Mouse (Mus musculus) ES-E14 (cell line): ENCODE data around the gene Cyp4a12a. TPM values are rescaled to one million over a fixed set of nuclear protein-coding genes. Genes with fewer than 3 reads are reported as not detected.
"Not testable (repeated sequence)": the region's sequence is repeated elsewhere in the genome, so short reads cannot be mapped to it uniquely, and the experiment has no call there.

Source experiments
- DNase-seq: peaks from one replicate; pipeline ENCODE4 v3.0.0-alpha.2; 2013; ENCODE audit warnings: low read depth, low spot score
- H3K27ac ChIP-seq: 2 replicates; pipeline ENCODE4 v1.5.1; 2012; ENCODE audit warnings: low read depth, mild to moderate bottlenecking, low read length, moderate library complexity, mixed read lengths; ENCODE audit not compliant: poor library complexity, insufficient read depth, severe bottlenecking
- H3K36me3 ChIP-seq: 2 replicates; pipeline ENCODE4 v1.6.1; 2012; ENCODE audit warnings: mild to moderate bottlenecking, low read length, moderate library complexity, mixed read lengths; ENCODE audit not compliant: control insufficient read depth, poor library complexity, insufficient read depth, severe bottlenecking
- H3K4me1 ChIP-seq, 2 experiments: fragments of 150-350 bp in 1 of 2; sonication (generic) in 1 of 2; 2 replicates each; pipeline ENCODE4 v1.6.1; 2012; ENCODE audit warnings: low read length in 2 of 2, mild to moderate bottlenecking in 1 of 2, mixed read lengths in 1 of 2; ENCODE audit not compliant: control insufficient read depth in 2 of 2, insufficient read depth in 2 of 2, poor library complexity in 1 of 2
- H3K4me3 ChIP-seq, 2 experiments: fragments of 150-350 bp in 1 of 2; sonication (generic) in 1 of 2; 2 replicates each; pipeline ENCODE4 v1.5.1; 2012; ENCODE audit warnings: low read length in 2 of 2, low read depth in 1 of 2, mild to moderate bottlenecking in 1 of 2, mixed read lengths in 1 of 2; ENCODE audit not compliant: insufficient read depth in 1 of 2, poor library complexity in 1 of 2, severe bottlenecking in 1 of 2
- H3K9ac ChIP-seq: 2 replicates; pipeline ENCODE4 v1.6.1; 2012; ENCODE audit warnings: low read depth, mild to moderate bottlenecking, low read length, mixed read lengths; ENCODE audit not compliant: poor library complexity, insufficient read depth, severe bottlenecking
- H3K9me3 ChIP-seq: fragments of 150-350 bp; sonication (generic); 2 replicates; pipeline ENCODE4 v1.6.1; 2012; ENCODE audit warnings: low read depth, mild to moderate bottlenecking, low read length; ENCODE audit not compliant: control insufficient read depth, insufficient read depth
- CHD2 ChIP-seq: IDR thresholded peaks from 2 replicates; pipeline ENCODE4 v1.6.1; 2014; ENCODE audit warnings: mild to moderate bottlenecking, low read depth, low read length, inconsistent platforms
- HCFC1 ChIP-seq: IDR thresholded peaks from 2 replicates; pipeline ENCODE4 v1.6.1; 2012; ENCODE audit warnings: low read length, inconsistent platforms, borderline replicate concordance; ENCODE audit not compliant: insufficient read depth
- MAFK ChIP-seq: IDR thresholded peaks from 2 replicates; pipeline ENCODE4 v1.6.1; 2014; ENCODE audit warnings: mild to moderate bottlenecking, low read depth, low read length, inconsistent platforms; ENCODE audit not compliant: insufficient read depth
- ZC3H11A ChIP-seq: IDR thresholded peaks from 2 replicates; pipeline ENCODE4 v1.6.1; 2012; ENCODE audit warnings: low read depth, mild to moderate bottlenecking, inconsistent platforms, low read length, borderline replicate concordance
- ZNF384 ChIP-seq: IDR thresholded peaks from 2 replicates; pipeline ENCODE4 v1.6.1; 2012; ENCODE audit warnings: low read depth, low read length, inconsistent platforms
- in situ Hi-C, 2 experiments: fragments of 600-800 bp; cut with MboI; formaldehyde crosslinking; loops; one replicate each; pipeline ENCODE4 v1.15.1; 2025; ENCODE audit warnings: low sequenced_read_pairs in 2 of 2, inconsistent platforms in 1 of 2; ENCODE audit not compliant: unreplicated experiment in 2 of 2
- total RNA-seq: library from RNA; depleted of rRNA; stranded (reverse); fragments of 300-350 nt; gene quantifications from 2 replicates; pipeline ENCODE4 v1.2.3, GENCODE M21; 2012; rRNA removed

Cyp4a12a gene
- 0.09 TPM in 1 of 2 replicates, not detected in the other for total RNA-seq

GRCm38 (mm10) chr4:115298746-115299145 lies at the start of gene Cyp4a12a:
Gene Cyp4a12a, plus strand, starts transcription at chr4:115299046.
- H3K27ac ChIP-seq, DNase-seq, H3K36me3 ChIP-seq, H3K9ac ChIP-seq, H3K9me3 ChIP-seq, H3K4me1 ChIP-seq, in situ Hi-C loops, H3K4me3 ChIP-seq: not testable (repeated sequence)

GRCm38 (mm10) chr4:115264687-115265569 lies 33.9 kb upstream of the Cyp4a12a start:
- in situ Hi-C loops, H3K9ac ChIP-seq, H3K4me1 ChIP-seq, H3K36me3 ChIP-seq, H3K27ac ChIP-seq, H3K9me3 ChIP-seq, DNase-seq, H3K4me3 ChIP-seq: not testable (repeated sequence)

- H3K9ac ChIP-seq, H3K27ac ChIP-seq, in situ Hi-C loops, H3K9me3 ChIP-seq, H3K36me3 ChIP-seq, H3K4me3 ChIP-seq, H3K4me1 ChIP-seq, DNase-seq: not testable (repeated sequence)
These were observed 20.4 kb upstream of the Cyp4a12a start for GRCm38 (mm10) chr4:115278215-115278982.

GRCm38 (mm10) chr4:115280342-115280741 lies 18.5 kb upstream of the Cyp4a12a start:
- DNase-seq = no peak
- H3K9me3 ChIP-seq = no peaks in the 10 kb centered on the region
- H3K36me3 ChIP-seq = no peaks in the 10 kb centered on the region
- in situ Hi-C loops = no loop called here
- no peak for TF ChIP-seq MAFK
- TF ChIP-seq ZNF384 = no peak
- no peak for TF ChIP-seq HCFC1
- TF ChIP-seq ZC3H11A = no peak
- no peak for TF ChIP-seq CHD2
- no peak overlapping the region for H3K9ac ChIP-seq
- H3K4me1 ChIP-seq = no peaks in the 10 kb centered on the region
- no peak overlapping the region for H3K27ac ChIP-seq
- H3K4me3 ChIP-seq = no peak overlapping the region

GRCm38 (mm10) chr4:115280779-115281178 lies 18.1 kb upstream of the Cyp4a12a start:
- H3K27ac ChIP-seq, H3K9ac ChIP-seq, DNase-seq, H3K4me1 ChIP-seq, H3K9me3 ChIP-seq, in situ Hi-C loops, H3K36me3 ChIP-seq, H3K4me3 ChIP-seq: not testable (repeated sequence)

- H3K4me3 ChIP-seq, H3K9ac ChIP-seq, DNase-seq, H3K36me3 ChIP-seq, H3K4me1 ChIP-seq, in situ Hi-C loops, H3K27ac ChIP-seq, H3K9me3 ChIP-seq: not testable (repeated sequence)
These were observed 17.5 kb upstream of the Cyp4a12a start for GRCm38 (mm10) chr4:115281231-115281767.

GRCm38 (mm10) chr4:115325722-115326121 lies 26.9 kb downstream of the Cyp4a12a start:
- H3K27ac ChIP-seq, H3K4me1 ChIP-seq, H3K9ac ChIP-seq, in situ Hi-C loops, DNase-seq, H3K4me3 ChIP-seq, H3K9me3 ChIP-seq, H3K36me3 ChIP-seq: not testable (repeated sequence)
